ENCODE assay signal across 8 mouse cellular contexts in the genomic region with DNA sequence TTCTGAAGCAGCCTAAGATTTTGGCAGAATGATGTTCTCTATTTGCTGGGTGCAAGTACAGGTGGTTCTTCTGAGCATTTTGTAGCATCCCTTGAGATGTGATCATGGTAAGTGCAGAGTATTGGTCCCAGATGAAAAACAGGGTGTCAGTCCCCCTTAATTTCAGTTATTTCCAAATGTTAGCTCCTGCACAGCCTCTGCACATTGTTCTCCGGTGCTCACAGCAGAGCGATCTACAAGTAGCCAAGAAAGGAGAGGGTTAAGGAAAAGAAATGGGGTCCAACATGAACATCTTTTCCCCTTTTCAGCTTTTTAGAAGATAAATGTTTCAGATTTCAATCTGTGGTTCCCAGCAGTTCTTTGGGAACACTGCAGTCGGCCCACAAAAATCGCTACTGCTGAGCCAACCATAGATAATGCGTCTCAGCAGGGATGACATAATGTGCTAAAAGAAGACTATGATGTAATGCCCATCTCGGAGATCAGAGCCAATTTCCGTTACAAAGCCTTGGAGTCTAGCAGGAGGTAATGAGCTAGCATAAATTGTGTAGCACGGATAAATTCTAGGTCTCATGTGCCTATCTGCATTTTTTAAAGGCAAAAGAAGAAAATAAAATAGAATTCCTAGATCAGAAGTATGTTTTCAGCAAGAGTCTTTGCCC.
DNase-seq lines count a peak whose midpoint lies in the region; ATAC-seq and TF ChIP-seq lines count a peak whose summit lies in the region.

No protein-coding gene starts in this region.

- no peak overlapping the region for H3K9ac ChIP-seq in embryonic facial prominence, embryonic 11.5 days (replicated peaks; ENCODE audit: low read length)
- H3K9ac ChIP-seq in forebrain, embryonic 15.5 days (replicated peaks) = peak overlapping the region; percentile 4; the same call in 1 of the 2 replicates
- no peak overlapping the region for H3K9ac ChIP-seq in hindbrain, embryonic 11.5 days (ENCODE audit: low read depth, low read length)

- no peaks in the 10 kb centered on the region for H3K27me3 ChIP-seq in embryonic facial prominence, embryonic 11.5 days (ENCODE audit: control insufficient read depth, insufficient read depth, low read length)
- H3K27me3 ChIP-seq in embryonic facial prominence, embryonic 10.5 days (replicated peaks; ENCODE audit: low read depth, poor library complexity, severe bottlenecking) = peaks cover 3% of the 10 kb centered on the region; the same call in 1 of the 2 replicates
- no peaks in the 10 kb centered on the region for H3K27me3 ChIP-seq in forebrain, embryonic 15.5 days
- no peaks in the 10 kb centered on the region for H3K27me3 ChIP-seq in hindbrain, embryonic 11.5 days (ENCODE audit: control insufficient read depth, insufficient read depth, low read length)

- no peaks in the 10 kb centered on the region for H3K9me3 ChIP-seq in embryonic facial prominence, embryonic 11.5 days (replicated peaks; ENCODE audit: control insufficient read depth, low read length)
- H3K9me3 ChIP-seq in embryonic facial prominence, embryonic 10.5 days = no peaks in the 10 kb centered on the region
- no peaks in the 10 kb centered on the region for H3K9me3 ChIP-seq in forebrain, embryonic 15.5 days
- no peaks in the 10 kb centered on the region for H3K9me3 ChIP-seq in hindbrain, embryonic 11.5 days (ENCODE audit: control insufficient read depth, low read length)

- TF ChIP-seq CTCF in brain, embryonic 14.5 days (IDR thresholded peaks at IDR 0.05; ENCODE audit: borderline replicate concordance, extremely low read depth, insufficient read depth, insufficient read length) = no peak

- H3K4me2 ChIP-seq in embryonic facial prominence, embryonic 11.5 days (ENCODE audit: low read depth, low read length) = no peak overlapping the region
- H3K4me2 ChIP-seq in forebrain, embryonic 15.5 days (replicated peaks) = peak overlapping the region; percentile 44
- H3K4me2 ChIP-seq in hindbrain, embryonic 11.5 days (replicated peaks; ENCODE audit: low read depth, low read length) = no peak overlapping the region

- H3K4me1 ChIP-seq in embryonic facial prominence, embryonic 11.5 days (ENCODE audit: control insufficient read depth, insufficient read depth, low read length) = no peaks in the 10 kb centered on the region
- peaks cover 11% of the 10 kb centered on the region for H3K4me1 ChIP-seq in embryonic facial prominence, embryonic 10.5 days
- H3K4me1 ChIP-seq in forebrain, embryonic 15.5 days = peaks cover 31% of the 10 kb centered on the region
- peaks cover 2% of the 10 kb centered on the region; the same call in 1 of the 2 replicates for H3K4me1 ChIP-seq in hindbrain, embryonic 11.5 days (replicated peaks; ENCODE audit: control insufficient read depth, insufficient read depth, low read length)

- no peak for TF ChIP-seq POLR2A in brain, embryonic 14.5 days (IDR thresholded peaks at IDR 0.05; ENCODE audit: borderline replicate concordance, extremely low read depth, insufficient read depth, insufficient read length, poor library complexity, severe bottlenecking)

- intact Hi-C loops in left cerebral cortex, postnatal 14 days (cut with DNase I) = no loop called here

- no peak overlapping the region for H3K4me3 ChIP-seq in embryonic facial prominence, embryonic 11.5 days (ENCODE audit: low read depth, low read length)
- H3K4me3 ChIP-seq in embryonic facial prominence, embryonic 10.5 days = no peak overlapping the region
- no peak overlapping the region; the same call in 1 of the 2 replicates for H3K4me3 ChIP-seq in forebrain, embryonic 15.5 days
- no peak overlapping the region for H3K4me3 ChIP-seq in hindbrain, embryonic 11.5 days (ENCODE audit: low read depth, low read length)

- no peaks in the 10 kb centered on the region for H3K36me3 ChIP-seq in embryonic facial prominence, embryonic 11.5 days (replicated peaks; ENCODE audit: control insufficient read depth, insufficient read depth, low read depth, low read length)
- no peaks in the 10 kb centered on the region for H3K36me3 ChIP-seq in embryonic facial prominence, embryonic 10.5 days (replicated peaks)
- no peaks in the 10 kb centered on the region for H3K36me3 ChIP-seq in forebrain, embryonic 15.5 days
- no peaks in the 10 kb centered on the region for H3K36me3 ChIP-seq in hindbrain, embryonic 11.5 days (ENCODE audit: control insufficient read depth, insufficient read depth, low read length)

- ATAC-seq in embryonic facial prominence, embryonic 11.5 days (replicated peaks; ENCODE audit: insufficient number of reproducible peaks, low FRiP score, low TSS enrichment, low read depth) = no peak
- ATAC-seq in forebrain, embryonic 15.5 days (replicated peaks) = peak; percentile 83
- peak; percentile 75 for ATAC-seq in hindbrain, embryonic 11.5 days (ENCODE audit: low FRiP score)

- H3K27ac ChIP-seq in embryonic facial prominence, embryonic 11.5 days (replicated peaks; ENCODE audit: low read depth, low read length) = no peak overlapping the region
- H3K27ac ChIP-seq in embryonic facial prominence, embryonic 10.5 days (replicated peaks) = no peak overlapping the region
- H3K27ac ChIP-seq in forebrain, embryonic 15.5 days (replicated peaks) = peak overlapping the region; percentile 78
- no peak overlapping the region for H3K27ac ChIP-seq in hindbrain, embryonic 11.5 days (ENCODE audit: low read depth, low read length)

- DNase-seq in embryonic facial prominence, embryonic 11.5 days (ENCODE audit: low spot score) = peak; percentile 48
- DNase-seq in embryonic facial prominence, embryonic 10.5 days (ENCODE audit: low spot score) = no peak
- peak; percentile 94 for DNase-seq in brain, embryonic 14.5 days (ENCODE audit: low read depth)
- peak; percentile 60 for DNase-seq in hindbrain, embryonic 11.5 days (ENCODE audit: low spot score)
- DNase-seq in left cerebral cortex, postnatal 14 days (ENCODE audit: low spot score in 2 of 2) = peak; percentile 78 to 94
- peak; percentile 91 for DNase-seq in retina, embryonic 14.5 days (ENCODE audit: low spot score)
- no peak for DNase-seq in ovary, postnatal 10 days (ENCODE audit: low spot score)

- 49% methylated on average over 8 of the region's 8 CpGs for WGBS in embryonic facial prominence, embryonic 11.5 days
- 57% methylated on average over 8 of the region's 8 CpGs for WGBS in embryonic facial prominence, embryonic 10.5 days
- 11% methylated on average over 8 of the region's 8 CpGs for WGBS in forebrain, embryonic 15.5 days
- 30% methylated on average over 8 of the region's 8 CpGs for WGBS in hindbrain, embryonic 11.5 days

Comparison
In these comparisons a context has a peak if more than half of its experiments do, and no peak if none do; other contexts are left out.
1. DNase-seq: peak in embryonic facial prominence, embryonic 11.5 days (single experiment), brain, embryonic 14.5 days (single experiment), hindbrain, embryonic 11.5 days (single experiment), left cerebral cortex, postnatal 14 days (2 of 2) and retina, embryonic 14.5 days (single experiment); none in embryonic facial prominence, embryonic 10.5 days (single experiment) and ovary, postnatal 10 days (single experiment).